Mouse (Mus musculus): Measurements from ENCODE around the gene Hoxb3.

DNA sequence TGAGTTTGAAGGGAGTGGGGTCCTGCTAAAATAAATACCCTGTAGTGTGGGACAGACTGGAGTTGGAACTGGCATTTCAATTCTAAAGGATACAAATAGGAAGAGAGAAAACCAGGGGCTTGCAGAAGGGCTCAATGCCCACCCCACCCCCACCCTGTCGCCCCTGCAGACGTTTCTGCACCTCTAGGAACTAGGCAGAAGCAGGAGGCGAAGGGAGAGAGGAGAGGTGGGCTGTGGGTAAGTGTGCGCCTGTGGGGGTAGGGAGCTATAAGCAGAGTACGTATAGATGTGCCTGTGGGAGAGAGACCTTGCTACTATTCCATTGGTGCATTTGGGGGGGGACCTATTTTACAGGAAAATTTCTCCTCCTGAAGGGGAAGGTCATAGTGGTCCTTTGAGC, 4.6 kb downstream of the Hoxb3 start:
- TF ChIP-seq CTCF (IDR thresholded peaks at IDR 0.05; ENCODE audit: insufficient read depth, low read length) (no peak), POLR2A (IDR thresholded peaks at IDR 0.05; ENCODE audit: borderline replicate concordance, extremely low read depth, low read depth, low read length) (no peak)
